Mouse (Mus musculus): Measurements from ENCODE around the gene Fam19a1. TPM values are rescaled to one million over a fixed set of nuclear protein-coding genes. Genes with fewer than 3 reads are reported as not detected.

The Fam19a1 gene
- polyA plus RNA-seq, 1 experiment from 2014 or later, result 21.5 TPM

DNA sequence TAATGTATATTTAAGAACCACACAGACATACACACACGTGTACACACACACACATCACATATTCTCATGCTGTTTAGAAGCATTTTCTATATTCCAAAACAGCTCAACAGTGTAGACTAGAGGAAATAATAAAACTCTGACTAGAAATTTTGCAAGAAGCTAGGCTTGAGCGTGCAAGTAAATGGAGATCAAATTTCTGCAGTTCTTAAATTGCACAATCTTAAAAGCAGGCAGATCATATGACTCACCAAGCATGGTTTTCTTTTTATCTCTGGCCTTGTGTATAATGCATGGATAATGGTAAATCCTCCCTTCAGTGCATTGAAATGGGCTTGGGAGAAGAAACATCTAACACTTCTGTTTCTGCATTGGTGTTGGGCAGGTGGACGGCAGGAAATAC, 564.9 kb downstream of the Fam19a1 start:
- ATAC-seq (ENCODE audit: low FRiP score, low TSS enrichment) (no peak), DNase-seq (no peak)
- no peaks in the 10 kb centered on the region for H3K36me3 ChIP-seq (ENCODE audit: control insufficient read depth, insufficient read depth, low read length)
- no peaks in the 10 kb centered on the region for H3K9me3 ChIP-seq (ENCODE audit: control insufficient read depth, low read length)
- no peak overlapping the region for H3K4me2 ChIP-seq (ENCODE audit: low read length)
- H3K4me3 ChIP-seq (replicated peaks; ENCODE audit: low read depth, low read length), result no peak overlapping the region
- WGBS, result 90% methylated on average over 3 of the region's 3 CpGs
- no peak overlapping the region for H3K27ac ChIP-seq (replicated peaks; ENCODE audit: low read depth, low read length)
- no peaks in the 10 kb centered on the region for H3K4me1 ChIP-seq (ENCODE audit: control insufficient read depth, insufficient read depth, low read length)
- no peak overlapping the region for H3K9ac ChIP-seq (replicated peaks; ENCODE audit: low read length)
- H3K27me3 ChIP-seq (ENCODE audit: control insufficient read depth, insufficient read depth, low read length), result no peaks in the 10 kb centered on the region

Other genes with a start within 250 kb of the Fam19a1 start
- 0.12 and 0.32 TPM in 2 replicates for gene 1700123L14Rik, start 53.1 kb downstream of the Fam19a1 start, polyA plus RNA-seq (2014; fragmentation: Nextera tagmentation; extraction: Ambion mirVana)

All from midbrain, embryonic 14.5 days (tissue).